Mouse (Mus musculus) limb, embryonic 14.5 days (tissue): ENCODE measurements at regions not wholly inside any gene's neighbourhood (a gene's known extent, or its start where the extent isn't known, plus 50 kb on each side); places are given as distances from the start of the nearest gene placed in this dataset.

Experiments
- ATAC-seq: fragments of 200-750 bp; cut with Nextera tagmentation; 2 replicates; pipeline ENCODE4 v1.8.0; 2017; ENCODE audit warnings: low read depth, moderate number of reproducible peaks, moderate TSS enrichment; ENCODE audit not compliant: low FRiP score
- DNase-seq: peaks from one replicate; pipeline ENCODE4 v3.0.0-alpha.2; 2015; ENCODE audit warnings: low spot score
- H3K27ac ChIP-seq: fragments of 300-500 bp; sonication (generic); replicated peaks from 2 replicates; pipeline ENCODE4 v1.5.1; 2014; ENCODE audit warnings: low read depth, mild to moderate bottlenecking, low read length, moderate library complexity, mixed read lengths
- H3K27me3 ChIP-seq: fragments of 300-500 bp; sonication (generic); 2 replicates; pipeline ENCODE4 v1.6.1; 2014; ENCODE audit warnings: low read length, mixed read lengths; ENCODE audit not compliant: control insufficient read depth, insufficient read depth
- H3K36me3 ChIP-seq: fragments of 300-500 bp; sonication (generic); 2 replicates; pipeline ENCODE4 v1.6.1; 2014; ENCODE audit warnings: mild to moderate bottlenecking, low read length, moderate library complexity, mixed read lengths; ENCODE audit not compliant: control insufficient read depth, insufficient read depth
- H3K4me1 ChIP-seq: fragments of 300-500 bp; sonication (generic); 2 replicates; pipeline ENCODE4 v1.6.1; 2014; ENCODE audit warnings: antibody characterized with exemption, low read length, mixed read lengths; ENCODE audit not compliant: control insufficient read depth, insufficient read depth
- H3K4me2 ChIP-seq: fragments of 300-500 bp; sonication (generic); replicated peaks from 2 replicates; pipeline ENCODE4 v1.6.1; 2014; ENCODE audit warnings: low read depth, mild to moderate bottlenecking, low read length, moderate library complexity; ENCODE audit not compliant: severe bottlenecking
- H3K4me3 ChIP-seq: fragments of 300-500 bp; sonication (generic); replicated peaks from 2 replicates; pipeline ENCODE4 v1.5.1; 2014; ENCODE audit warnings: low read length
- H3K9ac ChIP-seq: fragments of 300-500 bp; sonication (generic); 2 replicates; pipeline ENCODE4 v1.6.1; 2014; ENCODE audit warnings: mild to moderate bottlenecking, low read depth, low read length, moderate library complexity; ENCODE audit not compliant: severe bottlenecking
- H3K9me3 ChIP-seq: fragments of 300-500 bp; sonication (generic); 2 replicates; pipeline ENCODE4 v1.6.1; 2016; ENCODE audit warnings: low read length; ENCODE audit not compliant: control insufficient read depth
- POLR2A ChIP-seq: fragments of 200-500 bp; IDR thresholded peaks from 2 replicates; pipeline ENCODE4 v1.8.0; 2012; ENCODE audit warnings: inconsistent platforms, mild to moderate bottlenecking, moderate library complexity, borderline replicate concordance; ENCODE audit not compliant: insufficient read depth, insufficient read length; ENCODE audit errors: extremely low read depth
- WGBS: fragments of 180-500 bp; shearing (Covaris S2); extraction: QIAGEN DNeasy Blood & Tissue Kit; methylation state at CpG from one replicate; pipeline ENCODE4 v1.1.7; 2014; 5-methylcytosine and 5-hydroxymethylcytosine counted together

GRCm38 (mm10) chr11:110697067-110697466 lies 270.8 kb upstream of the Kcnj16 start:
- ATAC-seq (no peak), DNase-seq (no peak)
- no peaks in the 10 kb centered on the region for H3K27me3 ChIP-seq
- no peak overlapping the region for H3K4me3 ChIP-seq
- no peaks in the 10 kb centered on the region for H3K4me1 ChIP-seq
- H3K36me3 ChIP-seq, result no peaks in the 10 kb centered on the region
- no peak for TF ChIP-seq POLR2A
- no peaks in the 10 kb centered on the region for H3K9me3 ChIP-seq
- no peak overlapping the region for H3K4me2 ChIP-seq
- WGBS, result 87% methylated on average over 6 of the region's 6 CpGs
- no peak overlapping the region for H3K9ac ChIP-seq
- no peak overlapping the region for H3K27ac ChIP-seq

DNA sequence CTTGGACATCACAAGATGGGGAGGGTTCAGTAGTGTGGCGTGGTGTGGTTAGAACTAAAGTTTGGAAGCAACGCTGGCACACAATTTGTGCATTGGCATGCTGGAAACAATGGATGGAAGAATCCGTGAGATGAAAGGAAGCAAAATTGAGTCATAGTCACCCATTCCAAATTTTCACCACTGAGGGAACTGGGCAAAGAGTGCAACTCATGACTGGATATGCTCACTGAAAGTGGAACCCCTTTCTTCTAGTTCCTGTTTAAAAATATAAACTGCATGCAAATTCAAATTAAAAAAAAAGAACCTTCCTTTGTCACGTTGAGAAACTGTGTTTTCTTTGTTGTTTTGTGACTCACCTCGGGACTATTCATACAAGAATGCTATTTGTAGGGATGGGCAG lies 269.5 kb upstream of the Kcnj16 start:
- DNase-seq, result no peak
- Histone ChIP-seq H3K4me2 (no peak overlapping the region), H3K9me3 (no peaks in the 10 kb centered on the region), H3K27ac (no peak overlapping the region), H3K4me3 (no peak overlapping the region), H3K9ac (no peak overlapping the region), H3K36me3 (no peaks in the 10 kb centered on the region), H3K27me3 (no peaks in the 10 kb centered on the region), H3K4me1 (no peaks in the 10 kb centered on the region)
- 81% methylated on average over 5 of the region's 5 CpGs for WGBS
- no peak for ATAC-seq
- TF ChIP-seq POLR2A, result no peak

GRCm38 (mm10) chr11:110700976-110701375 lies 266.9 kb upstream of the Kcnj16 start:
- no peak overlapping the region for H3K9ac ChIP-seq
- H3K4me1 ChIP-seq, result no peaks in the 10 kb centered on the region
- WGBS, result 73% methylated on average over 2 of the region's 2 CpGs
- DNase-seq (no peak), ATAC-seq (no peak)
- no peak overlapping the region for H3K4me3 ChIP-seq
- no peaks in the 10 kb centered on the region for H3K9me3 ChIP-seq
- no peaks in the 10 kb centered on the region for H3K27me3 ChIP-seq
- no peak overlapping the region for H3K27ac ChIP-seq
- no peak for TF ChIP-seq POLR2A
- H3K36me3 ChIP-seq, result no peaks in the 10 kb centered on the region
- no peak overlapping the region for H3K4me2 ChIP-seq

- Histone ChIP-seq H3K27me3 (no peaks in the 10 kb centered on the region), H3K4me1 (no peaks in the 10 kb centered on the region), H3K27ac (no peak overlapping the region), H3K9ac (no peak overlapping the region), H3K9me3 (no peaks in the 10 kb centered on the region), H3K4me2 (no peak overlapping the region), H3K4me3 (no peak overlapping the region), H3K36me3 (no peaks in the 10 kb centered on the region)
- TF ChIP-seq POLR2A, result no peak
- 86% methylated on average over 5 of the region's 5 CpGs for WGBS
- DNase-seq, result no peak
- no peak for ATAC-seq
Observed at GRCm38 (mm10) chr11:110702119-110702518, 265.7 kb upstream of the Kcnj16 start.

DNA sequence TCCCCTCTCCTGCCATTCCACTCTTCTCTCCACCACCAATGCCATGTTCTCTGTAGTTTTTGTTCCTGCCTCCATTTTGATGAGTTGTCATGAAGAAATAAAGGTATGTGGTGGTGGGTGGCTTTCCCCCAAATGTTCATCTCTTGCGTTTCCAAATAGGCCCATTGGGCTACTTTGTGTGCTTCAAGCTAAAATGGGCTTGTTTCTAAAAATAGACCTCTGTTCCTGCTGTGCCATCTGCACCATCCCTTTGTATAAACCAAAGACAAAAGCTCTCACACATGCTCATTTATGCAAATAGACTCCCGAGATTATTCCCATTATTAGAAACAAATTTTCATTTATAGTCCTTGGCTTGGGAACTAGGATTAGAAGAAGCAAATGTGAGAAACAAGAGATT lies 264.3 kb upstream of the Kcnj16 start:
- no peak overlapping the region for H3K9ac ChIP-seq
- WGBS, result 89% methylated on average over 2 of the region's 2 CpGs
- H3K4me3 ChIP-seq, result no peak overlapping the region
- no peaks in the 10 kb centered on the region for H3K9me3 ChIP-seq
- H3K4me1 ChIP-seq, result no peaks in the 10 kb centered on the region
- no peaks in the 10 kb centered on the region for H3K27me3 ChIP-seq
- no peak for TF ChIP-seq POLR2A
- no peaks in the 10 kb centered on the region for H3K36me3 ChIP-seq
- DNase-seq (no peak), ATAC-seq (no peak)
- no peak overlapping the region for H3K4me2 ChIP-seq
- no peak overlapping the region for H3K27ac ChIP-seq

- no peak for DNase-seq
- Histone ChIP-seq H3K27me3 (no peaks in the 10 kb centered on the region), H3K4me3 (no peak overlapping the region), H3K4me1 (peaks cover 17% of the 10 kb centered on the region), H3K9ac (no peak overlapping the region), H3K36me3 (no peaks in the 10 kb centered on the region), H3K27ac (no peak overlapping the region), H3K9me3 (no peaks in the 10 kb centered on the region), H3K4me2 (no peak overlapping the region)
- TF ChIP-seq POLR2A, result no peak
- ATAC-seq, result no peak
- WGBS, result 83% methylated on average over 4 of the region's 4 CpGs
Observed at GRCm38 (mm10) chr11:110707328-110707727, 260.5 kb upstream of the Kcnj16 start.
